Mouse (Mus musculus) liver, embryonic 14.5 days (tissue): ENCODE measurements at regions not wholly inside any gene's neighbourhood (a gene's known extent, or its start where the extent isn't known, plus 50 kb on each side); places are given as distances from the start of the nearest gene placed in this dataset.
A peak's percentile ranks its signal among the peaks of the same experiment; 100 is the strongest.

ENCODE experiments used
- ATAC-seq: fragments of 200-750 bp; cut with Nextera tagmentation; 2 replicates; pipeline ENCODE4 v1.8.0; 2017; ENCODE audit warnings: moderate number of reproducible peaks, mild to moderate bottlenecking, moderate library complexity; ENCODE audit not compliant: insufficient read depth
- DNase-seq, 3 experiments: peaks; one replicate each; pipeline ENCODE4 v3.0.0-alpha.2; 2012 to 2013; ENCODE audit warnings: low read depth in 3 of 3, low spot score in 3 of 3
- H3K27ac ChIP-seq: fragments of 300-500 bp; sonication (generic); 2 replicates; pipeline ENCODE4 v1.5.1; 2014; ENCODE audit warnings: moderate library complexity, mild to moderate bottlenecking, control low read depth, inconsistent platforms
- H3K27me3 ChIP-seq: fragments of 300-500 bp; sonication (generic); 2 replicates; pipeline ENCODE4 v1.6.1; 2014; ENCODE audit warnings: mild to moderate bottlenecking, low read length, moderate library complexity; ENCODE audit not compliant: control insufficient read depth, insufficient read depth
- H3K36me3 ChIP-seq: fragments of 300-500 bp; sonication (generic); replicated peaks from 2 replicates; pipeline ENCODE4 v1.6.1; 2014; ENCODE audit warnings: low read depth; ENCODE audit not compliant: control insufficient read depth, insufficient read depth
- H3K4me1 ChIP-seq, 2 experiments: fragments of 200-500 bp in 1 of 2; fragments of 300-500 bp in 1 of 2; sonication (generic) in 1 of 2; replicated peaks; 2 replicates each; pipeline ENCODE4 v1.6.1; 2012 to 2014; ENCODE audit warnings: antibody characterized with exemption in 1 of 2, inconsistent platforms in 1 of 2, low read length in 1 of 2; ENCODE audit not compliant: control insufficient read depth in 2 of 2, insufficient read depth in 2 of 2
- H3K4me2 ChIP-seq: fragments of 300-500 bp; sonication (generic); 2 replicates; pipeline ENCODE4 v1.6.1; 2014; ENCODE audit warnings: low read depth, mild to moderate bottlenecking, control low read depth, moderate library complexity
- H3K4me3 ChIP-seq, 2 experiments: fragments of 200-500 bp in 1 of 2; fragments of 300-500 bp in 1 of 2; sonication (generic) in 1 of 2; 2 replicates each; pipeline ENCODE4 v1.5.1; 2012 to 2014; ENCODE audit warnings: low read depth in 2 of 2, low read length in 2 of 2, mild to moderate bottlenecking in 2 of 2, control low read depth in 1 of 2, inconsistent platforms in 1 of 2, moderate library complexity in 1 of 2; ENCODE audit not compliant: insufficient read depth in 1 of 2
- H3K9ac ChIP-seq: fragments of 300-500 bp; sonication (generic); replicated peaks from 2 replicates; pipeline ENCODE4 v1.6.1; 2014; ENCODE audit warnings: mild to moderate bottlenecking, control low read depth, moderate library complexity
- H3K9me3 ChIP-seq: fragments of 300-500 bp; sonication (generic); 2 replicates; pipeline ENCODE4 v1.6.1; 2016; ENCODE audit warnings: low read length, mixed read lengths; ENCODE audit not compliant: control insufficient read depth
- CTCF ChIP-seq: IDR thresholded peaks from 2 replicates; pipeline ENCODE4 v1.5.1; 2016; ENCODE audit warnings: antibody characterized with exemption, low read depth, control low read depth
- EP300 ChIP-seq: IDR thresholded peaks from 2 replicates; pipeline ENCODE4 v1.6.1; 2016; ENCODE audit warnings: antibody characterized with exemption, low read depth
- WGBS: fragments of 180-500 bp; shearing (Covaris S2); extraction: QIAGEN DNeasy Blood & Tissue Kit; methylation state at CpG from one replicate; pipeline ENCODE4 v1.1.7; 2014; ENCODE audit not compliant: insufficient replicate concordance; 5-methylcytosine and 5-hydroxymethylcytosine counted together

DNA sequence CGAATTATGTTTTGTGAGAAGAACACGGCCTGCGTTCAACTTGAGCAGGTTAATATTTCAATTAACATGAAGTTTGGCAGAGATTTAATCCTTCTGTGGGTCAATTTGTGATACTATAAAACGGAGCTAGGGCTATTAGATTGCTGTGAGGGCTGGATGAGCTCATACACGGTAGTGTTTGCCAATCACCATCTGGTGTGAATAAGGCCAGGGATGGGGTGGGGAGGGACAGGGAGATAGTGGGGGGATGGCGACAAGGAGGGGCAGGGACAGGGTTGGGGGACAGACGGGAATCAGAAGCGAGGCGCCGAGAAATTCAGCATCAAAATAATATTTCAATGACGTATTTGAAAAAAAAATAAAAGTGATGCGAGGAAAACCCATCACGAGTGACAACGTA lies 107.6 kb downstream of the Kdr start:
- DNase-seq (no peak), ATAC-seq (no peak)
- Histone ChIP-seq H3K4me2 (no peak overlapping the region), H3K9me3 (no peaks in the 10 kb centered on the region), H3K27me3 (no peaks in the 10 kb centered on the region), H3K27ac (no peak overlapping the region), H3K9ac (no peak overlapping the region), H3K36me3 (no peaks in the 10 kb centered on the region), H3K4me3 (no peak overlapping the region), H3K4me1 (no peaks in the 10 kb centered on the region)
- TF ChIP-seq CTCF, result no peak
- no peak for TF ChIP-seq EP300
- whole genome bisulfite sequencing, result 75% methylated on average over 14 of the region's 14 CpGs

DNA sequence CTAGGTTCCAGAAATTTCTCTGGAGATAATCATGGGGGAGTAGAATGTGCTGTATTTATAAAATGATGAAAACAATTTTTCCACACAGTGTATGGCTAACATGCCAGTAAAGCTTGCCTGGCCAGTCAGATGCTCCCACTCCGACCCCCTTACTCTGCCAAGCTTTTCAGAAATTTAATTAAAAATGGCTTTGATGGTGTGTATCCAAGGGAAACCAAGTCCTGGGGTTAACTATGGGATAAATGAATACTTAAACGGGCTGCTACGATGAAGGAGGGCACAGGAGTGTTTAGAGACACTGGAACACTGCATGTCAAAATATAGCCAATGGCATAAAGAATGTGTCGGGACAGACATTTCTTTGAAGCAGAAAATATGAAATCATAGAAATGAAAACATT lies 108.7 kb downstream of the Kdr start:
- no peak for ATAC-seq
- Histone ChIP-seq H3K4me3 (no peak overlapping the region), H3K27me3 (no peaks in the 10 kb centered on the region), H3K4me2 (no peak overlapping the region), H3K9me3 (no peaks in the 10 kb centered on the region), H3K27ac (no peak overlapping the region), H3K4me1 (no peaks in the 10 kb centered on the region), H3K36me3 (no peaks in the 10 kb centered on the region), H3K9ac (no peak overlapping the region)
- no peak for DNase-seq
- TF ChIP-seq EP300 (no peak), CTCF (no peak)
- 66% methylated on average over 4 of the region's 4 CpGs for WGBS

- Histone ChIP-seq H3K4me2 (no peak overlapping the region), H3K9me3 (no peaks in the 10 kb centered on the region), H3K4me3 (no peak overlapping the region), H3K4me1 (no peaks in the 10 kb centered on the region), H3K9ac (no peak overlapping the region), H3K27me3 (no peaks in the 10 kb centered on the region), H3K27ac (no peak overlapping the region), H3K36me3 (no peaks in the 10 kb centered on the region)
- 69% methylated on average over 6 of the region's 6 CpGs for WGBS
- DNase-seq (no peak), ATAC-seq (no peak)
- no peak for TF ChIP-seq CTCF
- no peak for TF ChIP-seq EP300
These were observed 113.2 kb downstream of the Kdr start for GRCm38 (mm10) chr5:75865096-75865495.

DNA sequence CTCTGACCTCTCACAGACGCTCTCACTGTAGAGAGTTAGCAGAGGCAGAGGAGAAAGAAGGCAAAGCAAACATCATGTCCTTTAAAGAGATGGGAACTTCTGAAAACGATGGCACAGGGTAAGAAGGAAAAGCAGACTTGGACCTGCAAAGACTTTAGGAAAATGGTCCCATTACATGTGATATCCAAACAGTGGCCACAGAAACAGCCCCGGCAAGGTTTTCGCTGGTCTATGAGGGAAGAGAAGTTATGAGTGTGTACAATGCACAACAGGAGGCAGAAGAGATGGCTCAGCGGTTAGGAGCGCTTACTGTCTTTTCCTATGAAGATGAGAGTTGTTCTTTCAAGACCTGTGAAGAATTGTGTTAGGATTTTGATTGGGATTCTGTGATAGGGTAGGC lies 114.9 kb downstream of the Kdr start:
- DNase-seq (no peak), ATAC-seq (no peak)
- TF ChIP-seq CTCF (no peak), EP300 (no peak)
- H3K4me2 ChIP-seq, result no peak overlapping the region
- no peaks in the 10 kb centered on the region for H3K9me3 ChIP-seq
- 63% methylated on average over 6 of the region's 6 CpGs for WGBS
- no peak overlapping the region for H3K27ac ChIP-seq
- H3K4me1 ChIP-seq, result no peaks in the 10 kb centered on the region
- H3K36me3 ChIP-seq, result no peaks in the 10 kb centered on the region
- H3K4me3 ChIP-seq, result no peak overlapping the region
- H3K27me3 ChIP-seq, result no peaks in the 10 kb centered on the region
- no peak overlapping the region for H3K9ac ChIP-seq

GRCm38 (mm10) chr5:75862630-75862991 lies 115.6 kb downstream of the Kdr start:
- H3K4me2 ChIP-seq, result no peak overlapping the region
- no peak for ATAC-seq
- no peak for DNase-seq

More at GRCm38 (mm10) chr5:75862630-75862991, 115.6 kb downstream of the Kdr start:
- Histone ChIP-seq H3K9ac (no peak overlapping the region), H3K4me1 (no peaks in the 10 kb centered on the region), H3K27ac (no peak overlapping the region), H3K36me3 (no peaks in the 10 kb centered on the region), H3K9me3 (no peaks in the 10 kb centered on the region), H3K4me3 (no peak overlapping the region), H3K27me3 (no peaks in the 10 kb centered on the region)
- whole genome bisulfite sequencing, result 7% methylated on average over 8 of the region's 8 CpGs
- TF ChIP-seq EP300 (no peak), CTCF (peak; percentile 75)
